Mouse (Mus musculus): ENCODE results near the gene Tm6sf2.

DNA sequence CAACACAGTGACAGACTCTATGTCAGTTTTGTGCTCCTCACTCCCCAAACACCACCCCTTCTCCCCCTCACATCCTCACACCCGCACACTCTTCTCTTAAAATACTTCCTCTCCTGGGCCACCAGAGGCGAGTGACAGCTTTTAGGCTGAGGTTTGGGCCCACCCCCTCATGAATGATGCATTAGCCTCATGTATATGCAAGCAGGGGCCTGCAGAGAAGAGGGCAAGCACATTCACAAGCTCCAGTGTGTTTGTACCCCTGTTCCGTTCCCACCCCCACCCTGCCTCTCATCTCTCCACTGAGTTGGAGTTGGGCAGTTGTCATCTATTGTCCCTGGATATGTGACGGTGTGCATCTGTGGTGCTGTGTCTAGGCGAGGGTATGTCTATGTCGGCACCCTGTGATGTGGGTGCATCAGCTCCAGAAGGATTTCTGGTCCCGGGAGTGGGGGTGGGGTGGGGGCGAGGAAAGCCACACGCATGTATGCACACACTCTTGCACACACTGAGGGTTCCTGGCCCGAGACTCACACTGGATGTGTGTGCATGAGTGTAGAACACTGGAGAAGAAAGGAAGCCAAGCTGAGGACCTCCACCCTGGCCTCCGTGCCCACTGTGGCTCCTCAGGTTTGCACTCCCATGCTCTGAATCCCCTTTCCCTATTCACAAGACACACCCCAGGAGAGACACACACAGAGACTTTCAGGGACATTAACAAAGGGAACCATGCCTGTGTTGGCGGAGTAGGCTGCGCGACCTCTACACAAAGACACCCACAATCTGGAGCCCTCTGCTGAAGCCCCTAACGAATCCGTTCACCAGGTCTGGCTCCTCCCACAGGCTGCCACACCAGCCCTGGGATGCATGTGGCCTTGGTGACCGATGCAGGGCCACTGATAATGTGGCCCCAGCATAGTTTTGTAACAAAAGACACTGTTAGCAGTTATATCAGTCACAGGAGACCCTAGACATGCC lies 46.3 kb downstream of the Tm6sf2 start:
- no peak for TF ChIP-seq CTCF (IDR thresholded peaks at IDR 0.05; ENCODE audit: extremely low read depth, insufficient read length, insufficient replicate concordance, low read depth, low read length)
- TF ChIP-seq POLR2A (IDR thresholded peaks at IDR 0.05; ENCODE audit: low read depth, low read length): no peak
